Mouse (Mus musculus) embryo, embryonic 10.5 days (tissue): ENCODE results near the gene Leo1.

ENCODE experiments used
- DNase-seq: peaks from one replicate; pipeline ENCODE4 v3.0.0-alpha.2; 2015; ENCODE audit warnings: low spot score

Leo1 gene

DNA sequence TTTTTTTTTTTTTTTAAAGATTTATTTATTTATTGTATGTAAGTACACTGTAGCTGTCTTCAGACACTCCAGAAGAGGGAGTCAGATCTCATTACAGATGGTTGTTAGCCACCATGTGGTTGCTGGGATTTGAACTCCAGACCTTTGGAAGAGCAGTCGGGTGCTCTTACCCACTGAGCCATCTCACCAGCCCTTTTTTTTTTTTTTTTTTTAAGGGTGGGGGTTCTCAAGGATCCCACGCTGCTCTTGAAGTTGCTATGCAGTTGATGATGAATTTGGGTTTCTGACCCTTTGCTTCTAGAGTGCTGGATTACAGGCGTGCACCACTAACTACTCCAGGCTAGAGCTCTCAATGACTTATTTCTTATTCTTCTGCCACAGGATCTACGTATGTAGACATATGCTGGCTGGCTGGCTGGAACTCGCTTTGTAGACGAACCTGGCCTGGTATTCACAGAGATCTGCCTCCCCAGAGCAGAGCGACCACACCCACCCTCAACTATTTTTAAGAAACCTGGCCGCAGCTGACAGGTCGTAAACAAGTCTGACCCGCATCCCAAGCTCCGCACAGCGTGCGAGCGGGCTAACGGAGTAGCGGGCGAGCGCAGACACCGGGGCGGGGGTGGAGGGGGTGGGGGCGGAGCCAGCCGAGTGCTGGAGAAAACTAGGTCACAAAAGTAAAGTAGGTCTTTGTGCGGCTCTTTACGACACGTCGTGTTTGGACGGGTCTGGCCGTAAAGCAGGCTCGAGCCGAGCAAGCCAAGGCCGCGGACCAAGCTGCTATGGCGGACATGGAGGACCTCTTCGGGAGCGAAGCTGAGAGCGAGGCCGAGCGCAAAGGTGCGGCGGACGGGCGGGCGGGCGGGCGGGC, at the start of gene Leo1:
Leo1 (plus strand) TSS at position 729 of the 871 bp plus-strand sequence.
- peak; percentile 92 for DNase-seq

DNA sequence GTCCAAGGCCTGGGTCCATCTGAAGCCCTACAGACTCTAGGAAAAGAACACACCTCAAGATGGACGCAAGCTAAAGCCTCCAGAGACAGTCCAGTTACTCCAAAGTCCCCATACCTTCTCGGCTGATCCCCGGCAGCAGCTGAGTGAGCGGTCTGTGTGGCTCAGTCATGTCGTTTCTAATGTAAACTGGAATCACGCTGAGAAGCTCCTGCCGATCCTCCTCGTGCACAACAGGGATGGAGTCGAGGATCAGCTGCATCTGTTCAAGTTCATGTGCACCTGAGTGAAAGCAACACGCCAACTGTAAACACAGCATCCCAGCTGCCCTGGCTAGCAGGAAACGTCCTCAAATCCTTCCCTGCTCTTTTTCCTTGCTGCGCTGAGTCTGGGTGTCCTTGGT, 48.1 kb upstream of the Leo1 start:
- no peak for DNase-seq

DNA sequence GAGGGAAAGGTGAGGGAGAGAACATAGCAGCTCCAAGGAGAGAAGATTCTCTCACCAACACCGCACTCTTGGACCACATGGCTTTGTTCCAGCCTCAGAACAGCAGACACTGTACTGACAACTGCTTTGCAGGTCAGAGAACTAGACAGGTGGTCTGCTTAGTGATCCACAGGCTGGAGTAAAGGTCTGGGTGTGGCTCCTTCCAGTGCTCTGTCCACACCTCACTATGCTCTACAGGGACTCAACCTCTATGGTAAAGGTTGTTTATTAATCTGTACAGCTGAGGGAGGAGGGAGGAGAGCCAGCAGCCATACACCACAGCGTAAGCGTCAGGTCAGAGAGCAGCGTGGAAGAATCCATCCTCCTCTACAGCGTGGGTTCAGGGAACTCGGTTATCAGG, 45.4 kb upstream of the Leo1 start:
- DNase-seq = no peak

DNA sequence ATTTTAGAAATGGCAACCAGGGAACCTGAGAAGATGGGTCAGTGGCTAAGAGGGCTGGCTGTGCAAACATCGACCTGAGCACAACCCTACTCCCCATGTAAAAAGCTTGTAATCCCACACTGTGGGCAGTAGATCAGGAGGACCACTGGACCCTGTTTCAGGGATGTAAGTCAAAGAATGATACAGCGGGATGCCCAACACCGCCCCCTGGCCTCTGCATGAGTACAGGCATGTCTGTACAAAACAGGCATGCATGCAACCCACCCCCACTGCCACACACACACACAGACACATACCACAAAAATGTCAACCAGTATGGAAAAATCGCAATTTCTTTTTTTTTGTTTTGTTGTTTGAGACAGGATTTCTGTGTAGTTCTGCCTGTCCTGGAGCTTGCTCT, 42.3 kb upstream of the Leo1 start:
- no peak for DNase-seq

DNA sequence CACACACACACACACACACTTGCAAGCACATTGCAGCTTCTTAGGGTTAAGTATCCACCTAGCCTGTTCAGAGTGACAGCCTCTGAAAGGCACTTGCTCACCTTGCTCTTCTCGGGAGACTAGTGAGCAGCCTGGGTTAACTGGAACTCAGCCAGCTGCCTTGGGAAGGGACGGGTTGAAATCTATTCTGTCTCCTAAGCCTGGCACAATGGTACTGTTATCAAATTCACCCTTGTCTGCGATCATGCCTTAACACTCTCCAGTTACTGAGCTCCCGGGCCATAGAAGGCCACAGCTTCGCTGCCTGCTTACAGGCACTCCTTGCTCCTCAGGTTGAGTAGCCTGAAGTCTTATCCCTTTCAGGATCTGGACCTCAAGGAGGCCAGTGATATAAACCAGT, 40.7 kb upstream of the Leo1 start:
- no peak for DNase-seq

DNA sequence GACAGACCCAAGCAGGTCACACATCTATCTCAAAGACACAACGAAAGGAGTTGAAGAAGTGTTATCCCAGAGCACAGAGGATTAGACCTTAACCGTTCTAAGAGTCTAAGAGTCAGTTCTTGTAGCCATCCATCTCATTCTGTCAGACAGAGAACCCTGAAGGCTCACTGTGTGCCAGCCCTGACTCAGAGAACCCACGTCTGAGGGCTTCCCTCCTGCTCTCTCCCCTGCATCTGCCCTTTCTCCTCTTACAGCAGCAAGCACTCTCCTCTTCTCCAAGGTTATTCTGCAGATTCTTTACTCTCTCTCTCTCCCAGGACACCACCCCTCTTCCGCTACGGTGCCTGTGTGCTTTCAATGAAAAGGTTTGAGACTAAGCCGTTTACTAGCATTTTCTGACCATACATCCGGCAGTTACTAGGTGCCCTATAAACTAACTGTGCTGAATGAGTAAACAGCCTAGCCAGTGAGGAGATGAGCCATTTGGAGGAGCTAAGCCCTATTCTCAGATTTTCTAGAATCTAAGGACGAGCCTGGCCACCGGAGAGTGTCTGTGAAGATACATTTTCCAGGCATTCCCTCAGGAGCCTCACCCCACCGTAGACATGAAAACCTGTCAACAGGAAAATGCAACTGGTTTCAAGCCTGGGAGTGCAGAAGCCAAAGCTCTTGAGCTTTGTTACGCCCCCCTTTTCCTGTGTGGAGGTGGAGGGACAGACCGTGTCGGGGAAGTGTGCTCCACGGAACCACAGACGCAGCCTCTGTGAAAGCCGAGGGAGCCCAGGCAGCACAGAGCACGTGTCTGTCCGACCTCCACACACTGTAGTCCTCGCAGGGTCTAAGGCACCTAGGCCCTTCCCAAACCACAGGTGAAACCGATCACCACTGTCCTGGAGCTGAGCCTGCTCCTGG, 39.5 kb upstream of the Leo1 start:
- DNase-seq = no peak

DNA sequence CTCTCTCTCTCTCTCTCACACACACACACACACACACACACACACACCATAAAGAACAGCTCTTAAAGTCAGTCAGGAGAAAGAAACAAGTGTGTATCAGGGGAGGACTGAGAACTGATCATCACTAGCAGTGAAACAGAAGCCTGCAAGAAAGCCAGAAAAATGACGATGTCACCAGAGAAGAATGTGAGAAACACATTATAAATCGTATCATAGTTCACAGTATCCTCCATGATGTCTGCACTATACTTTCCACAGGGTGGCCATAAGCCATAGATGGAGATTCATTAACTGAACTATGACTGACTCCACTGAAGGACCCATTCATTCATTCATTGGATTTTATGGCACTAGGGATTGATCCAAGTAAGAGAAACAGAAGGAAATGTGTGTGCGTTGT, 37.8 kb upstream of the Leo1 start:
- DNase-seq = no peak

DNA sequence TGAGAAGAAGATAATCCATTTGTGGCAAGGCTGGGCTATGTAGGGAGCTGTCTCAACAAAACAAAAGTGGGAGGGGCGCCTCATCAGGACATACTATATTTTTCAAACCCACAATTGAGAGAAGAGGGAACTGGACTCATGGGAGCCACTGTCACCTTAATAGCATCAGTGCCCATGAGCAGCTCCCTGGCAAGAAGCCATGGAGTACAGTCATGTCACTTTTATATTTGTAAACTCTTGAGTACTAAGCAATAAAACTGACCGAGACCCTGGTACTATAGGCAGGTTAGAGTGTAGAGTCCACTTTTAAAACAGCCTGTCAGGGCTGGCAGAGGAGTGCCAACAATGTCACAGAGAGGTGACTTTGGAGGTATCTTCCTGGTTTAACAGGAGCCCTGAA, 35.2 kb upstream of the Leo1 start:
- DNase-seq = no peak

DNA sequence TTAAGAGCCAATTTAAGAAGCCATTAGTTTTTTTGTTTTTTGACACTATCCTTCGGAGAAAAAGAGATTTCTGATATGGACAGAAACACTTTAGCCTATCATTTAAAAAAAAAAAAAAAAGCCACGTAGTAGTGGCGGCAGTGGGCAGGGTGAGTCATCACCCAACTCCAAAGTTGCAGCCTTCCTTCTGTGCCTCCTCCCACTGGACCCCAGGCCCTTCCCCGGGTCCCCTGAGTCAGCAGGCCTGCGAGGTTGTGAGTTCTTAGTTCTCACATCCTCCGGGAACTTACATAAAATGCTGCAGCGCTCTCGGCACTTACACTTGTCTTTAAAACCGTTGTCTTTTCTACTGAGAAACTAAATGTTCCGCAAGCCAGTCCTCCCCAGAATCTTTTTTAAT, 33.5 kb upstream of the Leo1 start:
- DNase-seq = peak; percentile 60

DNA sequence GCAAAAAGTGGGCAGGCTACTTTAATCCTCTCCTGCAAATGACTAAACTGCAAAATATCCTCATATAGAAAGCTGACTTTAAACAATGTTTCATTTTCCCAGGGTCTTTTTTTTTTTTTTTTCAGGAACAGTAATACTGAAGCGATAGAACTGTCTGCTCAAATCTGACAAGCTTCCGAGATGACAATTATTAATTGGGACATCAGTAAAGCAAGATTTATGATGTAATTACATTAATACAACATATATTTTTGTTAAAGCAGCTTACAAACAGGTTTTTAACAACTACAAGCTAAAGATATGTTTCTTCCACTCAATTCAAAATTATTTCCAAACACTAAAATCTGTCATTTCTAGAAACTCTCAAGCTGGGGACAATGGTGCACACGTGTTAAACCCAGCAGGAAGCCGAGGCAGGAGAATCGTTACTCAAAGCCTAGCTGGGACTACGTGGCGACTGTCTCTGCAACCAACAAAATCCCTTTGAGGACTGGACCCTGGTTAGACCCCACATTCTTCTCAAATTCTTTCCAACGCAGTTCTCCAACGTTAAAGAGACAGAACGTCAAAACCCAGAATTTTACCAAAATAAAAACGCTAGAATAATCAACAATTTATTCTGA, 33.0 kb upstream of the Leo1 start:
- DNase-seq = peak; percentile 66

DNA sequence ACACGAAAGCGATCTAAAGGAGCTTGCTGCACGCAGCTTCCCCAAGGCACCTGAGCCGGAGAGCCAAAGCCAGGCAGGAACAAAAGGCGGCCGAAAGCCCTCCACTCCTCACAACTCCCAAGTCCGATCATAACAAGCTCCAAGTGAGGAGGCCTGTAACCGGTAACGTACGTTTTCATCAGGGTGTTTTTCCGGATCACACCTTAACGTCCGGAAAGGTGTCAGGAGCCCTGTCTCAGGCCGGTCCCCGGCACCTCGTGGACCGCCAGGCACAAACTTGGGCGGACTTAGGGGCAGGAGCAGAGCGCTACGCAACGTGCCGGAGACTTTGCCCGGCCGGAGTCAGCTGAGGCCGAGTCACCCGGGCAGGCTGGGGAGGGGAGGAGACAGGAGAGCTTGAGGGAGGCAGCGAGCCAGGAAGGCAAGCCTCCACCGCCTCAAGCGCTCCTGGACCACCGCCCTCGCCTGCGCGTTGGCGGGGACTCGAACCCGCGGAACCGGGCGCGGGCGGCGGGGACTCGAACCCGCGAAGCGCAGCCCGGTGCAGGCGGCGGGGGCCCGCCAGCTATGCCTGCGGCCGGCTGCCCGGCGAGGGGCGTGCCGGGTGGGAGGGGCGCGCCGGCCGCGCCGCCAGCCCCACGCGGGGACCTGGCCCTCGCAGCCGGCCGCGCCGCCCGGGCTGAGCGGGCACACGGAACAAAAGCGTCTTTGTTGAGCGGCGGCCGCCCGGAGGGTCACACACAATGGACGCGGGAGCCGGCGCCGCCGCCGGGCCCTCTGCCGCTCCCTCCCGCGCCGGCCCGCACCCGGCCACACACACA, 32.1 kb upstream of the Leo1 start:
- peak; percentile 81 for DNase-seq

DNA sequence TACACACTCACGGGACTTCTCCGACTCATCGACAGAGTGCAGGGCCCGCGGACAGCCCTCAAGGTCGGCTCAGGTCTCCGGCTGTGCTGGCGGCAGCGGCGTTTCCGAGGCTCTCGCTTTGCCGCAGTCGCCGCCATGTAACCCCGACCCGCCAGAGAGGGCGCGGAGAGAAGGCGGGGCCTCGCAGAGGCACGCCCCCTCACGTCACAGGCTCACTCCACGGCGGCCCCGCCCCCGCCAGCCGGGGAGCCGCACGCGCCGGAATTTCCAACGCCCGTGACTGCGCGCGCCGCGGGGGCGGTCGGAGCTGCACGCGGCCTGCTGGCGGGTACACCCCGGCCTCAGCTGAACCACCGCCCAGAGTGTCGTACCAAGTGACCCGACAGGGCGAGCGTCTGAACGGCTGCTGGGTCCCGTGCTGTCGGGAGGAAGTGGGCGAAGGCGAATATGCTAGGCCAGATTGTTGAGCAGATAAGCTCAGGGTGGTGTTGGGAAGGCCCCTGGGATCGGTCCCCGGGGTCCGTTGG, 31.4 kb upstream of the Leo1 start, which contains the start of gene Mapk6:
Mapk6 (minus strand) TSS at position 154 of the 527 bp plus-strand sequence.
- peak; percentile 94 for DNase-seq

DNA sequence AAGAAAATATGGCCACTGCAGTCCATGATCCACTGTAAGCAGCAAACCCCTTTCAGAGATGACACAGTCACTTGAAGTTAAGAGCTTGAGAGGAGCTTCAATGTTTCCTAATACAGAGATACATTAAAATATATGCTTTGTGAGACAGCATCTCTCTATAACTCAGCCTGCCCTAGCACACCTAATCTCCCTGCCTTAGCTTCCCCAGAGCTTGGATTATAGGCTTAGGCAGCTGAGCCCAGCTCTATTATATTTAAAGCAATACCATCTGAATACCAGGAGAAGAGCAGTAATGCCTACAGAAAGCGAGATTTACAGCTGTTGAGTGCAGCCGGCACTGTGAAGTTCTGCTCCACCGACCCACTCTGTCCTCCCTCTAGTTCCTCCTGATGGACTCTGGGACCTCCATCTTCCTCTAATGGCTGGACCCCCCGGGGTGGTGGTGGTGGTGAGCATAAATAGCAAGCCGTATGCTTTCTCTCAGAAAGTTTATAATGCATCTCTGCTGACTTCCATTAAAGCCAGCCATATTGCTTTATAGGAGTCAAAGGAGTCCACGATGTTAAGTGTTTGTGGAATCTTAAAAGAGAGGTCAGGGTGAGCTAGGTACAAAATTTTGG, 30.3 kb upstream of the Leo1 start:
- no peak for DNase-seq

DNA sequence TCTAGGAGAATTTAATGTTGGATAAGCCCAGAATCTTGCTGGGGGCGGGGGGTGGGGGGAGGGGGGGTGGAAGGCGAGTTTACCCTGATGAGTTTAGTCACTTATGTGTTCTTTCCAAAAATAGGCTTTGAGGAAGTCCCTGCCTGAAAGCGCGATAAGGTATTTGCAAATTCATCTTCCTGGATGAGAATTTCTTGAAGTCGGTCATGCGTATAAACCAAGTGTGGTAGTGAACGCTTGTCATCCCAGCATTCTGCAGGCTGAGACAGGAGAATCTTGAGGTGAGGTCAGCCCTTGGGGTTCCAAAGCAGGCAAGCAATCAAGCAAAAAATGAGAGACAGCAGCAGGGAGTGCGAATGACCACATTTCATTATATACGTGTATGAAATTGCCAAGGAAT, 29.7 kb upstream of the Leo1 start:
- DNase-seq = no peak

DNA sequence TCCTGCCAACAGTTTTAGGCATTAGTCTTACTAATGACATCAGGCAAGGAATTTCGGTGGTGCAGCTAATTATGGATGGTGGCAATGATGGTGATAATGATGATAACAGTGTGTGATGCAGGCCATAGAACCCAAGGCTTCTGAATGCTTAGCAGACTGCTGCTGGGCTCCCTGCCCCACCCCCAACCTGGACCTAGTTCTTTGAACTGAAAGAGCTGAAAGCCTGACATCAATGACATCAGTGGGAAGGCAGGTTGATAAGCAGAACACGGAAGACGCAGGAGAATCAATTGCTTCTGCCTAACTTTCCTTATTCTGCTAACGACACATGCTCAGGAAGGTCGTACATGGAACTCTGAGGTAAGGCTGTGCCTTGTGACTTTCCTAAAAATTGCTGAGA, 28.1 kb upstream of the Leo1 start:
- DNase-seq = no peak

DNA sequence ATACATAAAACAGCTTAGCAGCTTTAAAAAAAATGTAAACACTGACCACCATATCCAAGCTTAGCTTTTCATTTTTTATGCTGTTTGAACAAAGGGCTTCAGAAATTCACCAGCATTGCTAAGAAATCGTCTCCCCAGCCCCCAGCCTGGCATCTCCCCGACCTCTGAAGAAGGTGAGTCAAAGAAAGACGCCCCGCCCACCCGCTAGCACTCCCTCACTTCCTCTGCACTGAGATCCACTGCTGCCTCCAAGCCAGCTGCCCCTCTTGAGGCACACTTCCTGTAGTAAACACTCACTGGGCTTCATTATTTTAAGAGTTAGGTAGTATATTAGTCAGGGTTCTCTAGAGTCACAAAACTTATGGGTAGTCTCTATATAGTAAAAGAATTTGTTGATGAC, 27.1 kb upstream of the Leo1 start:
- no peak for DNase-seq

DNA sequence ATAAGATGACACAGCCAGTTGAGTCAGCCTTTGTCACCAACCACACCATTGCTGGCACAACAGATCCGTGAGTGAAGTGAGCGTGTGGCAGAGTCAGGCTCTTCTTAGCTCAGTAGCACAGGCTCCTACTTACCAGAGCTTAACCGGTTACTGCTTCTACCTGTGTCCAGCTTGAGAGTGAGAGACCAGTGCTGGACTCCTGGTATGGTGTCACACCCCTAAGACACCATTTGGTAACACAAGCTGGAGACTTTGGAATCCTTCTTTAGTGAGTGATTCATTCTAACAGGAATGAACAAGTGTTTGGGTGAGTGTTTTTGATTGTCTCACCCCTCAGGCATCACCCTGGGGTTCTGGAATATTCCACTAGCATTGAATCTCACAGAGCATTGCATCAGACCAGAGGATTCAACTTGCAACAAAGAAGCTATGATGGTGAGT, 19.1 kb upstream of the Leo1 start:
- no peak for DNase-seq

DNA sequence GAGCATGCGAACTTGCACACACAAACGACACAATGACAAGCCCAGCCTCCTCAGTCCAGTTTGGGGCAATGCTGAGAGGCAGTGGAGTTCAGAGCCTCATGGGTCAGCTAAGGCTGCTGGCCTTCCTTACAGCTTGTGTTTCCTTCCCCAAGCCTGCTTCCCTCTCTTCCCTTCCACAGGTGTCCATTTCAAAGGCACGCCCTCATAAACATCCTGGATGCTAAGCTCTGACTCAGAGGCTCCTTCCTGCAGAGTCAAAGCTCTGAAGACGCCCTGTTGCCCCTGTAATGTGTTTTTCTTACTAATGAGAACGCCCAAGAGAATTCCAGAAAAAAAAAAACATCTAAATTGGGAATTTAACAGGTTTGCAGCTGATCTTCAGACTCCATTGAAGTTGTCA, 17.6 kb upstream of the Leo1 start:
- DNase-seq = no peak

DNA sequence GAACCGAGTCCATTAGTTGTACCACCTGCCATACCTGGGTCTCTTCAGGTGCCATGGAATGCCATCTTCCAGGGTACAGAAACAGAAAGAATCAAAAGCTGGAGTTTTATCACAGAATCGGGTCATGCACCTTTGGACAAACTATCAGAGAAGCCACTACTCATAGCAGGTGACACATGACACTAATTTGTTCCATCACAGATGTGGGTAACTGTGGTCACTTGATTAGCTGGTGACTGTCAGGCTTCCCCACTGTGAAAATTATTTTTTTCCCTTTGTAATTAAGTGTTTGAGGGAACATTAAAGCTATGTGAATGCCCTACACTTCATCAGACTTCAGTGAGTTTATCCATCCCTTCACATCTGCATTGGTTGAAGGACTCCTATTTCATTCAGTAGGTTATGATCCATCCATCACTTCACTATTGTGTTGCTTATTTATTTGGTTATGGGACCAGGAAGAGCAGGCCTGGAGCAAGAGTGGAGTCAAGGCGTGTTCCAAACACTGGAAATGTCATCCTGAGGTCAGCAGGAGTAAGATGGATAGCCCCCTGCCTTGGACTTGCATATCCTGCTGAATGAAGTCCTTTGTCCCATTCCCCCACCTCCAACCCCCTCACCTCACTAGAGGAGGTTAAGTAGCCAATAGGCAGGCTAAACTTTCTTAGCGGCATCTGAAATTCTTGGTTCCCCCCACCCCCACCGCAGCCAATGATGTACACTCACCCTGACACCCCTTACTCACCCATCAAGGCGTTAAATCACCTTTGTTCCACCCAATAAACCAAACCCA, 16.8 kb upstream of the Leo1 start:
- peak; percentile 63 for DNase-seq

DNA sequence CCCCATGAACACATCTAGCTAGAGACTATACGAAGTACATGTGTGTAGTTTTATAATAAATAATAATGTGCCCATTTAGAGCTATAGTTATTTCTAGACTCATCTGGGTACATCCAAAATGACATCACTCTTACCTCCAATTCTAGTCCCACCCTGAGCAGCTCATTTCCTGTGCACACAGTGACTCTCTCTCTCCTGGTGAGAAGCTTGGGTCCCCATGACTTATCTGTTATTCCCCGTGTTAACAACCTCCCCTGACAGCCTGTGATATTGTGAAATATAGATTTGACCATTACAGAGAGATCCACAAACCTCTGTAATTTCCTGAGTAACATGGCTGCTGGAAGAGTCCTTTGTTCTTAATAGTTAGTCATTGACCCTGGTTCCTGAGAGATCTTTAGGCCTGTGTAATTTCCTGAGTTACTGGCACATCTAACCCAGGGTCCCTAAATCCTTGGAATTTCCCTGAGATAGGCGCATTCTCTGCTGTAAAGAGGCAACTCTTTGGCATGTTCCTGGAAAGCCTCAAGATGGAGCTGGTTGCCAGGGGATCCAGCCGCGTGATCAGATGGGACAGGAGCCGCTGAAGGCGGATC, 15.4 kb upstream of the Leo1 start:
- DNase-seq = no peak
